Mouse (Mus musculus) cerebellum, adult 2 months (tissue): ENCODE results near the gene Ppp1r12c. TPM values are rescaled to one million over a fixed set of nuclear protein-coding genes. Genes with fewer than 3 reads are reported as not detected.

Source experiments
- DNase-seq, 2 experiments: peaks; one replicate each; pipeline ENCODE4 v3.0.0; 2021
- H3K27ac ChIP-seq: fragments of 200-500 bp; 2 replicates; pipeline ENCODE4 v1.5.1; 2012; ENCODE audit warnings: low read length, control low read depth, inconsistent platforms; ENCODE audit not compliant: insufficient read depth
- H3K27me3 ChIP-seq: fragments of 200-500 bp; 2 replicates; pipeline ENCODE4 v1.6.1; 2012; ENCODE audit warnings: inconsistent platforms, mild to moderate bottlenecking, low read length, moderate library complexity; ENCODE audit not compliant: control insufficient read depth, insufficient read depth
- H3K4me1 ChIP-seq: fragments of 200-500 bp; 2 replicates; pipeline ENCODE4 v1.6.1; 2011; ENCODE audit warnings: low read length; ENCODE audit not compliant: control insufficient read depth, insufficient read depth
- H3K4me3 ChIP-seq: fragments of 200-500 bp; replicated peaks from 2 replicates; pipeline ENCODE3; 2011; ENCODE audit warnings: mild to moderate bottlenecking, low read depth, low read length, control low read depth; ENCODE audit not compliant: insufficient read depth
- CTCF ChIP-seq: fragments of 200-500 bp; IDR thresholded peaks from 2 replicates; pipeline ENCODE4 v1.5.1; 2011; ENCODE audit warnings: low read depth, mild to moderate bottlenecking, control low read depth, low read length, moderate library complexity, borderline replicate concordance; ENCODE audit not compliant: insufficient read depth
- POLR2A ChIP-seq: fragments of 200-500 bp; IDR thresholded peaks from 2 replicates; pipeline ENCODE4 v1.6.1; 2011; ENCODE audit warnings: low read length, control low read depth, borderline replicate concordance; ENCODE audit not compliant: insufficient read depth
- WGBS: fragments of 180-500 bp; shearing (Covaris S2); methylation state at CpG from one replicate; pipeline ENCODE4 v1.1.7; 2018; 5-methylcytosine and 5-hydroxymethylcytosine counted together
- polyA plus RNA-seq: library from polyadenylated mRNA; depleted of rRNA; stranded (reverse); fragments of >200 nt; gene quantifications from 2 replicates; pipeline ENCODE4 v1.2.3, GENCODE M21; 2012

Gene Ppp1r12c
- polyA plus RNA-seq, 1 experiment = 111 TPM

- peak; percentile 58 for DNase-seq
- Histone ChIP-seq H3K4me3 (peak overlapping the region; percentile 51), H3K4me1 (peaks cover 7% of the 10 kb centered on the region), H3K27me3 (no peaks in the 10 kb centered on the region), H3K27ac (no peak overlapping the region)
- TF ChIP-seq CTCF (no peak), POLR2A (no peak)
- 5% methylated on average over 35 of the region's 35 CpGs for WGBS
Measured at GRCm38 (mm10) chr7:4470275-4471178, 31.0 kb downstream of the Ppp1r12c start.

DNA sequence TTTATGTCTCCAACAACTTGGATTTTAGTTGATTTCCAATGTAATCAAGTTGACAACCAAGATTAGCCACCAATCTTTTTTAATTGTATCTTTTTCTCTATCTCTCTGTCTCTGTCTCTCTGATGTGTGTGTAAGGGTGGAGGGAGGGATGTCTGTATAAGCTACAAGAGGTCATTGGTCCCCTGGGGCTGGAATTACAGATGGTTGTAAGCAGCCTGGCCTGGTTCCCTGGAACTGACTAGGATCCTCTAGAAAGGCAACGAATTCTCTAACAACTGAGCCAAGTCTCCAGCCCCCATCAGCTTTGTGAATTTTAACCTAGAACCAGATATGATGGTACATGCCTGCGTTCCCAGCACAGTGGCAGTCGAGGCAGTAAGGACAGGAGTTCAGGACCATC, 33.7 kb downstream of the Ppp1r12c start:
- no peak for DNase-seq
- Histone ChIP-seq H3K27me3 (no peaks in the 10 kb centered on the region), H3K4me1 (peaks cover 7% of the 10 kb centered on the region), H3K4me3 (no peak overlapping the region), H3K27ac (no peak overlapping the region)
- 40% methylated on average over 3 of the region's 3 CpGs for WGBS
- TF ChIP-seq POLR2A (no peak), CTCF (no peak)

GRCm38 (mm10) chr7:4464194-4464824, 37.2 kb downstream of the Ppp1r12c start:
- Histone ChIP-seq H3K27ac (no peak overlapping the region), H3K27me3 (no peaks in the 10 kb centered on the region), H3K4me3 (no peak overlapping the region), H3K4me1 (no peaks in the 10 kb centered on the region; the same call in none of the 2 replicates)
- DNase-seq = no peak
- no peak for TF ChIP-seq POLR2A
- no peak for TF ChIP-seq CTCF
- WGBS = 13% methylated on average over 12 of the region's 12 CpGs

- peak within 1 kb of the TSS; percentile 63 for H3K4me3 ChIP-seq
- TF ChIP-seq POLR2A = no peak
- no peak for TF ChIP-seq CTCF
- H3K4me1 ChIP-seq = no peaks in the 10 kb centered on the region; the same call in 1 of the 2 replicates
- H3K27me3 ChIP-seq = no peaks in the 10 kb centered on the region
- H3K27ac ChIP-seq = peak within 1 kb of the TSS; percentile 58
- WGBS = 57% methylated on average over 13 of the region's 16 CpGs
- DNase-seq = no peak
Measured at GRCm38 (mm10) chr7:4460576-4461434, 40.7 kb downstream of the Ppp1r12c start, which contains the start of gene Eps8l1. Gene Eps8l1, plus strand, starts transcription at chr7:4460674.

DNA sequence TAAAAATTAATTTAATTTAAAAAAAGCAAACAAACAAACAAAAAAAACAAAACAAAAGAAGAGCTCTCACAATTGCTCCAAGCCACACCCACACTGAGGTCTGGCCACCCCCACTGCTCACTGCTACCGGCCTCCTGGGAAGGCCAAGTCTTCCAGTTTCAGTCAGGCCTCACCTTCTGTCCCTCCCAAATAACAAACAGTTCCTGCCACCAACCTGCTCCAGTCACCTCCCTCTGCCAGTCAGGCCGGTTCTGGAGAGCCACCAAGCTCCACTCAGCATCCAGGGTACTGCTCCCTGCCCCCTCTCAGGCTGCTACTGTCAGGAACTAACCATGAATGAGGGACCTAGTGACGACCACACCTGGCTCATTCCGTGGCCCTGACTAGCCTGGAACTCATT, 48.8 kb downstream of the Ppp1r12c start:
- WGBS = 25% methylated on average over 4 of the region's 4 CpGs
- Histone ChIP-seq H3K4me3 (no peak overlapping the region), H3K27me3 (no peaks in the 10 kb centered on the region), H3K4me1 (no peaks in the 10 kb centered on the region), H3K27ac (no peak overlapping the region)
- DNase-seq = no peak
- TF ChIP-seq POLR2A (no peak), CTCF (no peak)

GRCm38 (mm10) chr7:4449211-4449610, 52.3 kb downstream of the Ppp1r12c start:
- TF ChIP-seq POLR2A (no peak), CTCF (no peak)
- Histone ChIP-seq H3K4me1 (0 out of 2 replicates have a peak, but pooled peaks cover 3% of the 10 kb centered on the region), H3K27me3 (no peaks in the 10 kb centered on the region), H3K4me3 (no peak overlapping the region), H3K27ac (no peak overlapping the region)
- 4% methylated on average over 2 of the region's 2 CpGs for WGBS
- DNase-seq = no peak

DNA sequence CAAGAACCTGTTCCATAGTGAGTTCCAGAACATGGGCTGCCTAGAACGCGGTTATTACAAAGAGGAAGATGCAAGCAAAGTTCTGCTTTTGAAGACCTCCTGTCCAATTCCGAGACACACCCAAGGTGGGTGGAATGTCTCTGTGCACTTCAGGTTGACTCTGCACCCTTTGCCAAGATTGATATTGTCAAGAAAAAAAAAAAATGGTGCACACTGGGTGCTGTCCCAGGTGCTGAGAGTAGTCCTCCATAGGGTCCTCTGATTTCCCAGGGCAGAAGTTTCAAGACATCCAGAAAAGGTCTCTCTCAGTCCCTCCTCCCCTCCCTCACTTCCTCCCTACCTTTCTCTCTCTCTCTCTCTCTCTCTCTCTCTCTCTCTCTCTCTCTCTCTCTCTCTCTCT, 53.0 kb downstream of the Ppp1r12c start:
- no peak for TF ChIP-seq CTCF
- TF ChIP-seq POLR2A = no peak
- H3K4me1 ChIP-seq = 0 out of 2 replicates have a peak, but pooled peaks cover 3% of the 10 kb centered on the region
- H3K27ac ChIP-seq = no peak overlapping the region
- 85% methylated on average over 3 of the region's 3 CpGs for WGBS
- no peaks in the 10 kb centered on the region for H3K27me3 ChIP-seq
- H3K4me3 ChIP-seq = no peak overlapping the region
- DNase-seq = no peak
